Mouse (Mus musculus) mature B cell (primary cell): ENCODE results near the gene Snx8.

Experiments
- in situ Hi-C: fragments of 300-500 bp; cut with MboI; formaldehyde crosslinking; loops from 2 replicates; pipeline ENCODE4 v1.14.3; 2019

Gene Snx8

GRCm38 (mm10) chr5:140388588-140389576 lies at the start of gene Snx8:
Gene Snx8, minus strand, starts transcription at chr5:140389262.
- in situ Hi-C loops: no loop called here

- in situ Hi-C loops: no loop called here
These were observed 36.1 kb upstream of the Snx8 start for GRCm38 (mm10) chr5:140425016-140425783.

DNA sequence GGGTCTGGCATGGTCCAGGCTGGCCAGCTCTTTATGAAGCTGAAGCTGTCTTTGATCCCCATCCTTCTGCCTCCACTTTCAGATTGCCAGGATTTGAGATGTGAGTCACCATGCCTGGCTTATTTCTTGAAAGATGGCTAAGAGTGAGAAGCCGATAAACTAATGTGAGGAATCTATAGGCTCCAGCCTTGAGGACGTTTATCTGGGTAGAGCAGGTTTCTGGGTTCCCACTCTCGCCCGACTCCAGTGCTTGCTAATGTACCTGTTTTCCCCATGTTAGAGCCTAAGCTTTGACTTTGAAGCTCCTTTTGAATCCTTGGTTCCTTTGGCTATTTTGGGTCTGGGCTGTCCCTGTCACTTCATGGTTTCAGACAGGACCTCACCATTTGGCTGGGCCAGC lies 31.6 kb upstream of the Snx8 start:
- in situ Hi-C loops: loop anchor here (25.0 kb wide), 1 partner anchor 583 kb away; the partner anchor contains the start of genes Gm26938 and Psmg3

DNA sequence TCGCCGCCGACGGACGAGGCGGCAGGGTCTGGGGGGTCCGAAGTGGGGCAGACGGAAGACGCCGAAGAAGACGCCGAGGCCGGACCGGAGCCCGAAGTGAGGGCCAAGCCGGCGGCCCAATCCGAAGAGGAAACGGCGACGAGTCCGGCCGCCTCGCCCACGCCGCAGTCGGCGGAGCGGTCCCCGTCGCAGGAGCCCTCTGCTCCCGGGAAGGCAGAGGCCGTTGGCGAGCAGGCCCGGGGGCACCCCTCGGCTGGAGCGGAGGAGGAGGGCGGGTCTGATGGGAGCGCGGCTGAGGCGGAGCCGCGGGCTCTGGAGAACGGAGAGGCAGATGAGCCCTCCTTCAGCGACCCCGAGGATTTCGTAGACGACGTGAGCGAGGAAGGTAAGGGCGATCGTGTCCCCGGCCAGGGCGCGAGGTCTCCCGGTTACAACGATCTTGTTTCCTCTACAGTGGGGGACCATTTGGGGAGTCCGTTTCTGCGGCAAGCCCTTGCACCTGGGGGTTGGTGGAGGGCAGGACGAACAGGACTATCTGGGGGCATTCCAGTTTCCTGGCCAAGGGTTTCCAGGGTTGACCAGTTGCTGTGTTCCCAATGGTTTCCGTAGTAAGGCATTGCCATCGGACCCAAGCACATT lies 30.5 kb upstream of the Snx8 start:
- in situ Hi-C loops: loop anchor here (25.0 kb wide), 1 partner anchor 582 kb away; the partner anchor contains the start of genes Gm26938 and Psmg3

DNA sequence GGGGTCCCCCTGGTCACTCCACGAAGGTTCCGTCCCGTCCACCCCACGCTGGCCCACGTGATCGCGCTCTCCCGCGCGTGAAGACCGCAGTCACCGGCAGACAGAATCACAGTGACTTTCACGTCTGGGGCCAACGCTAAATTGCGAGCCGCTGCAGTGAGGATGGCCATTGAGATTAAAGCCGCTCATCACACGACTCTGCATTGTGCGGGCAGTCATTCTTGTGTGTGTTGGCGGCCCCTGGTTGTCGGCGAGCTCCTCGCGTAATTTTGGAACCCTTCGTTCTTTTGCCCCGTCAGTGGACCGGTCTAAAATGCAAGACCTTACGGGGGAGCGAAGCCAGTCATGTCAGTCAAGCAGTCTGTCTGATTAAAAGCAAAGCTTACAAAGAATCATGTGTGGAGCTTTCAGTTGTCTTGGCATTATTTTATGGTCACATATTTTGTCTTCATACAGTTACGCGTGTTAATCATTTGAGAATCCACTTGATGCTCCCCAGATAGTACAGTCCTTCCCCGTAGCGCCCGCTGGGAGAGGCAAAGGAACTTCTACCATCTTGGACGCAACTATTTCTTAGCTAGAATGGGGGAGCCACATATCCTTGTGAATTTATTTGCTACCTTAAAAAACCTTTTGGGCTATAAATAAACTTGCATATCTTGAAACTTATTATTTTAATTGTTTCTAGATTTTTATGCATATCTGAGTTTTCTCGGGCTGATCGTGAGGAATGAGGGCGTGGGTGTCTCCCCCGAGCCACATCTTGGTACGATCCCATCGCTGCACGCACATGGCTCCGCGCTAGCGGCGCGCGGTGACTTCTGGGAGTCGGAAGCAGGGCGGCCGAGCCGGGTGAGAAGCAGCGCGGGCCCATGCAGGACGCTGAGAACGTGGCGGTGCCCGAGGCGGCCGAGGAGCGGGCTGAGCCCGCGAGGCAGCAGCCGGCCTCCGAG lies 29.7 kb upstream of the Snx8 start, which contains the start of gene Eif3b:
Gene Eif3b, plus strand, starts transcription at position 840 of the 953 bp plus-strand sequence.
- in situ Hi-C loops: loop anchor here (25.0 kb wide), 1 partner anchor 581 kb away; the partner anchor contains the start of genes Gm26938 and Psmg3

- in situ Hi-C loops: loop anchor here (25.0 kb wide), 1 partner anchor 581 kb away; the partner anchor contains the start of genes Gm26938 and Psmg3
These were observed 29.0 kb upstream of the Snx8 start for GRCm38 (mm10) chr5:140418106-140418488.

GRCm38 (mm10) chr5:140414647-140415046 lies 25.6 kb upstream of the Snx8 start:
- in situ Hi-C loops: loop anchor here (25.0 kb wide), 1 partner anchor 577 kb away; the partner anchor contains the start of genes Gm26938 and Psmg3

DNA sequence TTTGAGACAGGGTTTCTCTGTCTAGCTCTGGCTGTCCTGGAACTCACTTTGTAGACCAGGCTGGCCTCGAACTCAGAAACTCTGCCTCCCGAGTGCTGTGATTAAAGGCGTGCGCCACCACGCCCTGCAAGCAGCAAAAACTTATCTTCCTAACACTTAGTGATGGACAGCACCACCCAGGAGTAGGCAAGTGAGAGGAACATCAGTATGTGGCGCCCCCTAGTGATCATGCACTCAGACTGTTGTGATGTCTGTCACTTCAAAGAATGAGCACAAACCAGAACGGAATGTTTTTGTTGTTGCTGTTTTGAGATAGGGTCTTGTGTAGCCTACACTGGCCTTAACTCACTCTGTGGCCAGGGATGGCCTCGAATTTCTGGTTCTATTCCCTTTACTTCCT lies 22.3 kb upstream of the Snx8 start:
- in situ Hi-C loops: loop anchor here (25.0 kb wide), 1 partner anchor 574 kb away; the partner anchor contains the start of genes Gm26938 and Psmg3

GRCm38 (mm10) chr5:140408801-140409200 lies 19.7 kb upstream of the Snx8 start:
- in situ Hi-C loops: loop anchor here (5.0 to 25.0 kb wide), 2 partner anchors 72 to 572 kb away; partner anchors contain the start of genes Gm26938 and Psmg3

DNA sequence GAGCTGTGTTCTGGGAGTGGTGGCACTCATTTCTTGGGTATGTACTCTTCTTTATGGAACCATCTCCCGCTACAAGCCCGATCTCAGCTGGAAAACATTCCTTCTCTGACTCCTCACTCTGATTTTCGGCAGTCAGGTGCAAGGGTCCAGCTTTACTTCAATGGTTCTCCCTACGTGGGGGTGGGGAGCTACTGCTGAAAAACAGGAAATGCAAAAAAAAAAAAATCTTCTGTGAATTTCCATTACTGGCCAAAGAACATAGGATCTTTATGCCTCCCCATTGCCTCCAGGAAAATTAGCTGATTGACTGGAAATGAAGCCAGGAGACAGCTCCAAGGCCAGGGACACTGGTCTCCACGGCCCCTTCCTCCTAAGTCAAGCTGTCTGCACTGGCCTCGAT lies 17.6 kb upstream of the Snx8 start:
- in situ Hi-C loops: loop anchor here (5.0 to 25.0 kb wide), 2 partner anchors 69 to 569 kb away; partner anchors contain the start of genes Gm26938 and Psmg3

DNA sequence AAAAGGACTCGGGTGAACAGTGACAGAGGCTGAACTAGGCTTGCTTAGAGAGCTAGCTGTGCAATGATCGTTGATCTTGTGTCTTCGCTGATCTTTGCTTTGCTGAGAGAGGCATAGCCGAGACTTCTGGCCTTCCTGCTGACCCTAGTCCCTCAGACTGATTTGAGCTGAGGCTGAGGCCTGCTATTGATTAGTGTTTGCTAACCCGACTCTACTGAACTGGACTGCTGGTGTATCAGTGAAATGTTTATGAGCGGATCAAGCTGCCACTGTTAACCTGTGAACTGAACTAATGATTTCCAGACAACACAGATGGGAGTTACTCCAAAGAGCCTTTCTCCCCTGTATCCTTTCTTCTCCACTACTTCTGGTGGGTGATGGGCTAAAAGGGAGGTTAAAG lies 16.1 kb upstream of the Snx8 start:
- in situ Hi-C loops: loop anchor here (5.0 to 25.0 kb wide), 2 partner anchors 68 to 568 kb away; partner anchors contain the start of genes Gm26938 and Psmg3

- in situ Hi-C loops: loop anchor here (25.0 kb wide), 1 partner anchor 565 kb away; the partner anchor contains the start of genes Gm26938 and Psmg3
These were observed 13.7 kb upstream of the Snx8 start for GRCm38 (mm10) chr5:140402640-140403270.

DNA sequence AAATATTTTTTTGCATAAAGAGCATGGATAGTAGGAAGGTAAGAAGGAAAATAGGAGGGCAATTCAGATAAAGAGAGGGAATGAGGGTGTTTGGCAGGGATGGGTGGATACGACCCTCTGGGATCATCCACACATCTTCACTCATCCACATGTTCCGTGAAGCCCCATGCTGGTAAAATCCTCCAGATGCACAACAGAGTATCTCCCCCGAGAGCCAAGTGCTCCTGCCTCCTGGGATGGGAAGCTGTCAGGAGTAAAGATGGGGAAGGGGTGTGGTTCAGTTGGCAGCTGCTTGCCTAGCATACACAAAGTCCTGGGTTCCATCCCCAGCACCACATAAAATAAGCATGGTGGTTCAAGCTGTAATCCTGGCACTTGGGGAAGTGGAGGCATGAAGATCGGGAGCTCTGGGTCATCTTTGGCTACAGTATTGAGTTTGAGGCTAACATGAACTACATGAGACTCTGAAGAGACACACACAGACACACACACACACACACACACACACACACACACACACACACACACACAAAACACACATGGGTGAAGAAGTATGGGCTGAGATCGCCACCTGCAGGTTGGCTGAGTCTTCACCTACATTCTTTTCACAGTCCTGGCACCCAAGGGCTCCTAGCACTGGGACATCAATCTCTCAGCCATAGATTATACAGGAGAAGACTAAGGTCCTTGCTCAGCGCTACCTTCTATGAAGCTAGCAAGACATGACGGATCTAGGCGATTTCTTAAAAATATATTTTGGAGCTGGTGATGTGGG lies 7.3 kb upstream of the Snx8 start:
- in situ Hi-C loops: no loop called here

DNA sequence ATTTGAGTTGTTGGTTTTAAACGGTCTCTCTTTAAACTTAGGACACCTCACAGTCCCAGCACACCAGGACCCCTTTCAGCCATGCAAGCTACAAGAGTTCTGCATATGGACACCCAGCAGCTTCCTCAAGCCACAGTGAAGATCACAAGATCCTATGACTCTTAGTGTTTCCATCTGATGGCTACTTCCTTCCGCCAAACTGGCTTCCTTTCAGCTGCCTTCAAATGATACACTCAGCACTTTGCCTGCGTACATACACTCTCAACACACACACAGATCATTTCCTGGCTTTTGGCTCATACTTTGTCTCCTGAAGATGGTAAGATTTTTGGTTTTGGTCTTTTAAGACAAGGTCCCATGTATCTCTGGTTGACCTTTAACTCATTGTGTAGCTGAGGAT lies 3.6 kb upstream of the Snx8 start:
- in situ Hi-C loops: no loop called here

GRCm38 (mm10) chr5:140391981-140392380 lies 2.9 kb upstream of the Snx8 start:
- in situ Hi-C loops: no loop called here

DNA sequence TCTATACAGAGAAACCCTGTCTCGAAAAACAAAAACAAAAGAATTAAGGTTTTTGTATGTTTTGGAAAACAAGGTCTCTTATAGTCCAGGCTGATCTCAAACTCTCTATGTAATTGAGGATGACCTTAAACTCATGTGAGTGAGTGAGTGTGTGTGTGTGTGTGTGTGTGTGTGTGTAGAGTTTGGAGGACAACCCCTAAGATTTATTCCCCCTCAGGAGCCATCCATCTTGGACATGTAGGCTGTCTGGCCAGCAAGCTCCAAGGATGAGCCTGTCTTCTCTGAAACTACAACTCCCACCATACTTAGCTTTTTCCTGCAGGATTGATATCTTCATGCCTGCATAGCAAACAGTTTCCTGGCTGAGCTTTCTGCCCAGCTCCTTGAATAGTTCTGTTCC lies 2.4 kb upstream of the Snx8 start:
- in situ Hi-C loops: no loop called here

GRCm38 (mm10) chr5:140389647-140390046 lies 585 bp upstream of the Snx8 start:
- in situ Hi-C loops: no loop called here

DNA sequence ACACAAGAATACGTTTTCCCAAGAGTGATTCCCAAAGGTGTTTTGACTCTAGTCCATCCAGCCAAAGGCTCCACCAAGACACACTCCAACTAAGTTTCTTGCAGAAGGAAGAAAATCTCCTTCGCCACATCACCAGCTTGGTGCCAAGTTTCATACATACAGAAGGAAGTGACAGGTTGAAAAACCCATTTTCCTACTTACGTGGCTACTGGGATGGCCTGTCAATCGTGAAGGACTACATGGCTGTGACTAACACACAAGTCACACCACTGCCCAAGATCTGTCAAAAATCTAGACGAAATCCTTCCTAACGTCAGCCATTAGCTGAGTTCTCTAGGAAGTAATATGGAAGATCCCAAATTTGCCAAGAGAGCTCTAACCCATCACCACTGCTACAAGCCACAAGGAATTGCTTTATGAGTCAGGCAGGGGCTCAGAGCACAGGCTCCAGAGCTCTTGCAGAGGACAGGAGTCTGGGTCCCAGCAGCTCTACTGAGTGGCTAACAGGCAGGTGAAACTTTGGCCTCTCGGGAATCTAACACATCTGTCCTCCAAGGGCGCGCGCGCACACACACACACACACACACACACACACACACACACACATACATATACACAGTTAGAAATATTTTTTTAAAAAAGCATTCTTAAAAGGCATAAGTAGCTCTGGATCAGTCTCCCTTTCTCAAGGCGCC lies 1.1 kb downstream of the Snx8 start:
- in situ Hi-C loops: no loop called here
